Comparison of ENCODE assay signal across 17 mouse cellular contexts in the genomic region with DNA sequence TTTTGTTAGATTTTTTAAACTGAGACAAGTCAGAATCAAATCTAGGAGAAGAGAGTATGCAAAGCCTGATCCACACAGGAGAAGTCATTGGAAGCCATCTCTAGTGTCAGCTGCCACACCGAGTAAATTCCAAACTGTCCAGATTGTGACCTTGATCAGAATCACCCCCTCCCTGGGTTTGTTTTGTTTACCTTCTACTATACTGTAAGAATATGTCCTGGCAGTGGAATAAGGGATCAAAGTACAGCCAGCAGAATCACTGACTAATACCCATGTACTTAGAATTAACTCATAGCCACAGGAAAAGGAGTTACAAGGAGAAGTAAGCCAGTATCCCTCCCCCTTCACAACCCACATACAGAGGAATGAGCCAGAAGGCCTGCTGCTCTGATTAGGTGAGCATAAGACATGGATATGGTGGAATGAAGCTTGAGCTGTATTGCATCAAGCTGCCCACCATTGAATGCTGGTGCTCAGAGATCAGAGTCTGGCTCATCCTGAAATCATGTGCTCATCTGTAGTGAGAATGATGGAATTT.
"Had no signal": no experiment of that assay in that cellular context is flagged by ENCODE, and none has a peak within 500 bp of the region (broad histone marks: within the 10 kb centered on the region; RNA-seq: fewer than 3 reads in every experiment).

No protein-coding gene starts in this region.

- DNase-seq: kidney, postnatal 25 days; layer of hippocampus, adult 9-11 months; layer of hippocampus, postnatal 36 days; liver, embryonic 13.5 days; lung, adult 2 months; right cerebral cortex, adult 18-20 months; right cerebral cortex, postnatal 14 days; right cerebral cortex, postnatal 4 days; thymus, postnatal 25 days had no signal

- H3K27me3 ChIP-seq: liver, embryonic 13.5 days; midbrain, embryonic 12.5 days; midbrain, embryonic 15.5 days; neural tube, embryonic 12.5 days; neural tube, embryonic 15.5 days had no signal

- H3K4me3 ChIP-seq: layer of hippocampus, adult 2 months; left cerebral cortex, adult 2 months; liver, embryonic 13.5 days; midbrain, embryonic 12.5 days; midbrain, embryonic 15.5 days; neural tube, embryonic 12.5 days; neural tube, embryonic 15.5 days had no signal

- H3K4me1 ChIP-seq: liver, embryonic 13.5 days; midbrain, embryonic 12.5 days; midbrain, embryonic 15.5 days; neural tube, embryonic 12.5 days; neural tube, embryonic 15.5 days had no signal

- ATAC-seq: midbrain, embryonic 15.5 days had no signal

- H3K4me2 ChIP-seq: liver, embryonic 13.5 days; midbrain, embryonic 12.5 days; midbrain, embryonic 15.5 days; neural tube, embryonic 12.5 days; neural tube, embryonic 15.5 days had no signal

- H3K36me3 ChIP-seq: liver, embryonic 13.5 days; midbrain, embryonic 12.5 days; midbrain, embryonic 15.5 days; neural tube, embryonic 12.5 days; neural tube, embryonic 15.5 days had no signal

- H3K9ac ChIP-seq: liver, embryonic 13.5 days; midbrain, embryonic 12.5 days; midbrain, embryonic 15.5 days; neural tube, embryonic 12.5 days; neural tube, embryonic 15.5 days had no signal

- H3K9me3 ChIP-seq: liver, embryonic 13.5 days; midbrain, embryonic 12.5 days; midbrain, embryonic 15.5 days; neural tube, embryonic 12.5 days; neural tube, embryonic 15.5 days had no signal

- H3K27ac ChIP-seq: kidney, postnatal 0 days; layer of hippocampus, adult 2 months; left cerebral cortex, adult 2 months; liver, embryonic 13.5 days; macrophage; midbrain, embryonic 12.5 days; midbrain, embryonic 15.5 days; neural tube, embryonic 12.5 days; neural tube, embryonic 15.5 days had no signal
